Mouse (Mus musculus) adipocyte (in vitro differentiated cells): Measurements from ENCODE around the gene Zg16.
"Not testable (repeated sequence)": the region's sequence is repeated elsewhere in the genome, so short reads cannot be mapped to it uniquely, and the experiment has no call there.

Experiments used
- DNase-seq: peaks from one replicate; pipeline ENCODE4 v3.0.0-alpha.2; 2016; ENCODE audit warnings: low spot score

The Zg16 gene

DNA sequence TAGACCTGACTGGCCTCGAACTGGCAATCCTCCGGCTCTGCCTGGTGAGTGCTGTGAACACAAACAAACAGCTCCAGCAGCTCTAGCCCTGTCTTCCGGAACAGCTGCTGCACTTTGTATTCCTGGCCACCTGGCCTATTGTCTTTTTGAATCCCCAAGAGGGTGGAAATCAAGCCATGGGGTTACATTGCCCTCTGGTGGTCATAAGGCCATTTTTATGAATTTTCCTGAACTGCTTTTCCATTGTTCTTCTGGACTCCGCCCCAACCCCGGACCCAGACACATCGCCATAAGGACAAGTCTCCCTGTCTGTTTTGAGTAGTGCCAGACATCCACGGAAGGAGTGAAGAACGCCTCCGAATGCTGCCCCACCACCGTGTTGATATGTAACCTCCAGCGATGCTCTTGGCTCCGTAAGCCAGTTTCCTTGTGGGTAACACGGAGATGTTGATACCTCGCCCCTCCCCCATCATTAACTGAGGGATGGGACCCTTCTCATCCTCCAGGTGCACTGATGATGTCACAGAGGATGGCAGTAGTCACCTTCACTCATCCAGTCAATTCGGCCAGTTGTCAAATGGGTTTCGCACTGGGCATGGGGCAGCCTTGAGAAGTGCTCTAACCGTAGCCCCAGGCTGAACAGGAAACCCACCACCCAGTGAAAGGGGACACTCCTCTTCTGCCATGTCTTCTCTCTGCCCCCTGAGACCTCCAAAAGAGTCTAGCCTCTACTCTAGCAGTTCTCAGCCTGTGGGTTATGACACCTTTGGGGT is 17.6 kb upstream of the Zg16 start:
- peak; percentile 83 for DNase-seq

DNA sequence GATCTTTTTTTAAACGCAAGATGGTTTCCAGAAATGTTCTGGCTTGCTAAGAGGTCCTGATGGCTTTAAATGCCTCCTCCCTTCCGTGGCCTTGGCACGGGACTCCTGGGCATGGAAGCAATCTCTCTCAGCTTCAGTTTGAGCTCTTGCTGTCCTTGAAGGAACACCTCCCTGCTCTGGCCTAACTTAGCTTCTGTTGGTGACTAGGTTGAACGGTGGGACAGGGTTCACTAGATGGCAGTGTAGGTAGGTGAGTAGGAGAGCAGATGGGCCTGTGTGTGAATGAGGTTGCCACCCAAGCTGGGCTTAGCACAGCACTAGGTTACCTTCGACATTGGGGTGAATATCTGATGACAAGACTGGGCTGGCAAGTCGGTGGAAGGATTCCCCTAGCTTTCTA is 16.8 kb upstream of the Zg16 start:
- peak; percentile 16 for DNase-seq

DNA sequence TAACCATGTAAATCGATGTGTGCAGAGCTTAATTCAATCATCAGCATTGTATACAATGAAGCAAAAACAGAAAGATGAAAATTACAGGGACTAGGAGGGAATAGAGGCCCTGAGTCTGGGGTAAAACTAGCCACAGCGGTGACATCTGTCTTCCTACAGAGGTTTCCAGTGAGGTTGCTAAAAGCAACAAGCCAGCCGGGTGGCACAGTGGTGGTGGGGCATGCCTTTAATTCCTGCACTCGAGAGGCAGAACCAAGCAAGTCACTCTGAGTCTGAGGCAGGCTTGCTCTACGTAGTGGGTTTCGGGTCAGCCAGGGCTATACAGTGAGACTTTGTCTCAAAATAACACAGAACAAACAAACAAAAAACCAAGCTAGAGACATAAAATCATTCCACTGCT is 15.0 kb upstream of the Zg16 start:
- no peak for DNase-seq

DNA sequence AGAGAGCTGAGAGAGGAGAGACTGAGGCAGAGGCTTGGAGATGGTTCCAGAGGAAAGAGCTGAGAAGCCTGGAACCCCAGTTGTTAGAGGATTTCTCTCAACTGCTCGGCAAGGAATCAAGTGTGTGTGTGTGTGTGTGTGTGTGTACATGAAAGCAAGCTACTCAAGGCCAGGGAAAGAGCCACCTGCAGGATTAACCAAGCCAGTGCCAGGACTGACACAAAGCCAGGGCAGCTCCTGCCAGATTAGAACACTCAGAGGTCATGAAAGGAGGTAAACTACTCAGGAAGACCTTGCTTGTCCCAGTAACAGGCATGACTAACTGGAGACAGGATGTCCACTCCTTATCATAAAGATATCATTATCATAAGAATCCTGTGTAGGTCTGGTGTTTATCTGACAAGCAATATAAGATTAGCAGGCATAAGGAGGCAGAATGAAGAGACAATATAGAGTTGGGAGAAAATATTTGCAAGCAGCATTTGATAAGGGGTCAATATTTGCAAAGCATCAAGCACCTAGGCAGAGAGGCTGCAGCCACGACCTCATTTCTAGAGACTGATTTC is 14.4 kb upstream of the Zg16 start:
- no peak for DNase-seq

DNA sequence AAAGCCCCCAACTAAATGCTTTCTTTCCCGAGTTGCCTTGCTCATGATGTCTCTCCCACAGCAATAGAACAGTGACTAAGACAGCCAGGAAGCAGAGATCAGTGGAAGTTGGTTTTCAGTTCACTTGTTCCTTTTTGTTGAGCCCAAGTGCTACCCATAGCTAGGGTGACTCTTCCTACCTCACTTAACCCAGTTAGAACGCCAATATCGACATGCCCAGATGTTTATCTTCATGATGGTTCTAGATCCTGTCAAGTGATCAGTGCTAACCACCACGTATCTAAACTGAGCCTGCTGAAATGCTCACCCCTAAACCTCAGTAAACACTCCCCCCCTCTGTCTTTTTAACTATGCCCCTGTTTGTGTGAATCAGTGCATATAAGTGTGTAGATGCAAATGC is 12.4 kb upstream of the Zg16 start:
- no peak for DNase-seq

DNA sequence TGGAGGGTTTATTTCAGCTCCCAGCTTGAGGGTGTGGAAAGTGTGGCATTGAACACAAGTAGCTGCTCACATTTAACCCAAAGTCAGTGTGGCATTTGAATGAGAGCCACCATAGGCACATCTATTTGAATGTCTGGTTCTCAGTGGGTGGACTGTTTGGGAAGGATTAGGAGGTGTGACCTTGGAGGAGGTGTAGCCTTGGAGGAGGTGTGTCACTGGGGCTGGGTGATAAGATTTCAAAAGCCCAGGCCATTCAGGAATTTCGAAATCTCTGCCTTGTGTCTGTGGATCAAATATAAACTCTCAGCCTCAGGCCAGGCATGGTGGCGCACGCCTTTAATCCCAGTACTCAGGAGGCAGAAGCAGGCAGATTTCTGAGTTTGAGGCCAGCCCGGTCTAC is 11.8 kb upstream of the Zg16 start:
- no peak for DNase-seq

DNA sequence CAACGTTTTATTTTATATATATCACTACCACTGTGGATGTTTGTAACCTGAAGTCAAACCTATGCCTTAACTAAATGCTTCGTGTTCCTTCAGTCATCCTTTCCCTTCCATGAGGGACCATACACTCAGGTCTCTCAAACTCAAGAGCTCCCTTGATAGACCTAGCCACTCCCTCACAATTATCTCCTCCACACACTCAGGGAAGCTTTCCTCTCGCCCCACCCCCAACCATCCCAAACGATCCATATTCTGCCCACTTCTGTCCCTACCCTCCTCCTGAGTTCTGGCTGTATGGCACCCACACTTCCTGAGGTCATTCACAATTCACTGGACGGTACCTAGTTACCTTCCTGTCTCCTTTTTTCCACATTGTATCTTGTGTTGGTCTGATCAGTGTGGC is 11.4 kb upstream of the Zg16 start:
- DNase-seq = no peak

DNA sequence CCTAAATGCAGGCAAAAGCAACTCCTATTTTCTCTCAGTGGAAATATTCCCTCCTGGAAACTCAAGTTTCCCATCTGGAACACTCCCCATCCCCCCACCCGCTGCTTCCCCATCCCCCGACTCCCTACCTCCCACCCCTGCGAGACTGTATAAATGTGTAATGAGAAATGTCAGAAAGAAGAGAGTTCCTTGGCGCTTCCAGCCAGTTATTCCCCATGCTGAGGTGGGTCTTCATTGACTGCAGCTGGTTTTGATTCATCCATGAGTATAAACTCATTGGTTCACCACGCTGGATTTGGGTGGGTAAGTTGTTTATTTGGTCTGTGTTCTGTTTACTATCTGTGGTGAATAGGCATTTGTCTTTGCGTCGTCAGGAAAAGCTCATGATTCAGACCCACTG is 9.3 kb upstream of the Zg16 start:
- no peak for DNase-seq

DNA sequence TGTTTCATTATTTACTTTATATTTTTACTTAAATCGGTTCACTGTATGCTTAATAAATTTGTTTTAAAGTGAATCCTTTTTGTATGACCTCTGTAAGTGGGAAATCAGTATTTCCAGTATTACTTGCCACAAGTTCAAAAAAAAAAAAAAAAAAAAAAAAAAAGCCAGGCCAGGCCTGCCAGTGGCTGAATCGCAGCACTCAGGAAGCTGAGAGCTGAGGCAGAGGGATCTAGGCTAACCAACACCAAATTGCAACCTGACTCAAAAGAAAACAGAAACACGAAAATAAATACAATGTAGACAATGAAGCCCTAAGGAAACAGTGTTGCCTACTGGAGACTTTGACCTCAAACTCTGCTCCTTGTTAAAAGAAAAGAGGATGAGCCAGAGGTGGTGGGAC is 6.8 kb upstream of the Zg16 start:
- DNase-seq = no peak

DNA sequence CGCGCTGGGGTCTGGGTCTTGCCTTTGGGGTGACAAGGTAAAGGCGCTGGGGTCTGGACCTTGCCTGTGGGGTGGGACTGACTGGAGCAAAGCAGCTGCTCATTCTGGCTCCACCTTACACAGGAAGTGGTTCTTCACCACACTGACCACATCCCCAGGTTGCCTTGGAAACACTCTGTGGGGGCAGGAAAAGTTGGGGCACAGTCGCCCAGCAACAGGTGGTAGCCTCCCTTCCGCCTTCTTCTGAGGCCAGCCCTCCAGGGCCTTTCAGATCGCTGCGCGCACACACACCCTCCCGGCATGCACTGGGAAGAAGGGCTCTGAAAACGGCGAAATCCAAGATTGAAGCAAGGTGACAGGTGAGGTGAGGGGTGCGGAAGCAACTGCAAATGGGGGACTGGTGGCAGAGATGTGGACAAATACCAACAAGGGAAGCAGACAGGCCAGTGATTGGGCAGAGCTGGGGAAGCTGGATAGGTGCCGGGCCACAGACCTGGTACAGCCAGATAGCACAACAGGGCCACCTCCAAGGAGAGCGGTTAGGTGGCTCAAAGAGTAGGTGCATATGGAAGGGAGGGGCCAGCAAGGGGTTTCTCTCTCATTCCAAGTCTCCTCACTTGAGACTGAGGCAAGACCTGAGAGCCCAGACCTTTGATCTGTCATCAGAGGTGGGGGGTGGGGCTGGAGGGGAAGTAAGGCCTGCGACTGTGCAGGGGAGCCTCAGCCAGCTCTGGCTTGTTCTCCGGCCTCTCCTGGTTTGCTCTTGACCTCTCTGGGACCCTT is 4.2 kb upstream of the Zg16 start, which contains the start of gene AI467606:
AI467606 (plus strand) TSS at position 246 of the 783 bp plus-strand sequence.
- no peak for DNase-seq

DNA sequence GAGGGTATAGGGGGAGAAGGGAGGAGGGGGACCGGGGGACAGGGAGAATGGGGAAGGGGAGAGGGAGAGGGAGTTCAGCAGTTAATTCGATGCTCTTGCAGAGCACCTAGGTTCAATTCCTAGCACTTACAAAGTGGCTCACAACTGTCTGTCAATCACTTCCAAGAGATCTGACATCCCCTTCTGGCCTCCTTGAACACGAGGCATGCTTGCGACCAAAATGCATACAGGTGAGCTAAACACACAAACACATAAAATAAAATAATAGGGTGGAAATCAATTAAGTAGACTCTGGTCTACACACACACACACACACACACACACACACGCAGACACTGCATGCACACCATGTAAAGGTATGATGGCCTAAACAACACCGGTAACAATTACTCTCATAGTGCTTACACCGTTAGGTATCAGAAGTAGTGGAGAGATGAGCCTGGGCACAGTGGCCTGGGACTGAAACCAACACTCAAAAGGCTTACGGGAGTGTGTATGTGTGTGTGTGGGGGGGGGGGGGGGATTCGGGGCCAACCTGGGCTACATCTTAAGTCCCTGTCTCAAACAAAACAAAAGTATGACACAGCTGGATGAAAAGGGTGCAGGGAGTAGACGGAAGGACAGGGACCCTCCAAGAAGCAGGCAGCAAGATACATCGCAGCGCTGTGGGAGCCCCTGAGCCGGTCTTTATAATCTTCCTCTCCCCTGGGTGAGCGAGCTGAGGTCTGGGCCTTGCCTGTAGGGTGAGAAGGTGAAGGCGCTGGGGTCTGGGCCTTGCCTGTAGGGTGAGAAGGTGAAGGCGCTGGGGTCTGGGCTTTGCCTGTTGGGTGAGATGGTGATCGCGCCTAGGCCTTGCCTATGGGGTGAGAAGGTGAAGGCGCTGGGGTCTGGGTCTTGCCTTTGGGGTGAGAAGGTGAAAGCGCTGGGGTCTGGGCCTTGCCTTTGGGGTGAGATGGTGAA is 3.3 kb upstream of the Zg16 start:
- DNase-seq = no peak

DNA sequence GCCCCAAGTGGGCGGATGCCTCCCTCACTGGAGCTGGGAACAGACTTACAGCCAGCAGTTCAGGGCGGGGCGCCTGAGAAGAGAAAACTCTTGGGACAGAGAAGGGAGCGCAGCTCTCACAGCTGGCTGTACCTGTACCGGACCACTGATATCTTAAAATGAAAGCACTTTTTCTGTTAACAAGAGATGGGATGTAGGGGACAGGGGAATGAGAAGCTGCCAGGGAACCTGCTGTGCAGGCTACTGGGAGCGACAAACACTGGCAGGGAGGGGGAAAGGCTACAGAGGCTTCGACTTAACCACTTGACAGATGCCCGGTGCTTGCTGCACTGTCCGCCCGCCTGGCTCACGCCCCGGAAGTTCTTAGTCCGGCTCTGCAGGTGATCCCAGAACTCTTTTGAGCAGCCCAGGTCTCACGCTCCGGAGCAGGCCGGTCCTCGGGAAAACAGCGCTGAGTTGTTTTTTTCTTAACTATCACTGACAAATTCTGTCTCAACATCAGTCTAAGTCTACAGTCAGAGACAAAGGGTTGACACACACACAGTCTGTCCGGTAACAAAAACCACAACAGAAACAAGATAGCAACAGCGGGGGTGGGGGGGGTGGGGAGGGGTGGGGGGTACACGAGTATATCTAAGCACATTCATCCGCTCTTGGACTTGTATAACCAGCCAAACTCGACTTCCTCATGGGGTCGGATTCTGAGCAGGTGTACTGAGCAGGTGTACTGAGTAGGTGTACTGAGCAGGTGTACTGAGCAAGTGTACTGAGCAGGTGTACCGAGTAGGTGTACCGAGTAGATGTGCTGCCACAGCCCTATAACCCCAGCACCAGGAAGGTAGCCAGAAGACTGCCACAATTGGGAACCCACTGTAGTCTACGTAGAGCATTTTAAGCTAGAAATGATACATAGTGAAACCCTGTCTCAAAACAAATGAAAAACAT is 2.0 kb upstream of the Zg16 start:
- no peak for DNase-seq

DNA sequence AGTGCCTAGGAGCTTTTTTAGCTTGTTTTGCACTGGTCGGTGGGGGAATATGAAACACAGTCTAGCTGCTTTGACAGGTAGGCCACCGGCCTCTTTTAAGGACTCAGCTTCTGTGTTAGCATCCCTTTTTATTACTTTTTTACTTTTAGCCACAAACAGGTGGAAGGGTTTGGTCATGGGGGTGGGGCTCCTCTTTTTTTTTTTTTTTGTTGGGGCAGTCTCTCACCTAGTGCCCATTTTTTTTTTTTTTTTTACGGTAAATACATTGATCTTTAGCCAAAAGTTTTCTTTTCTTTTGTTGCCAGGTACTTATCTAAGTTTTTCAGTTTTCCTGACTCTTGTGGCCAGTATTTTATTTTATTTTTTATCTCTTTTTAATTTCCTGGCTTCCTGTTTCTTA is 955 bp upstream of the Zg16 start:
- DNase-seq = no peak

DNA sequence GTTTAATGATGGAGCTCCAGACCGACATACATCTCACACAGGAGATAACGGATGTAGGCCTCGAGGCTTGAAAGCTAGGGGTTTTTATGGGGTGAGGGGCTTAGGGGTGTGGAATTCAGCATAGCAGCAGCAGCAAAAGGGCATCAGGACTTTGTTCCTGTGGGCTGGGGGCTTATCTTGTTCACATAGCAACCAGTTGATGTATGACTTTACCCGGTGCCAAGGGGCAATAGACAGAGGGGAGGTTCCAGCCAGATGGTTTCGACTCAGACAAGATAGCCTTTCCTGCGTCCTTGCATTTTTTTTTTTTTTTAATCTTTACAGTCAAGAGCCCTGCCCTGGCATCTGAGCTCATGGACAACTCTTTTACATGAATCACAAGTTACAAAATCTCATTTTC is 1.4 kb downstream of the Zg16 start:
- DNase-seq = not testable (repeated sequence)

DNA sequence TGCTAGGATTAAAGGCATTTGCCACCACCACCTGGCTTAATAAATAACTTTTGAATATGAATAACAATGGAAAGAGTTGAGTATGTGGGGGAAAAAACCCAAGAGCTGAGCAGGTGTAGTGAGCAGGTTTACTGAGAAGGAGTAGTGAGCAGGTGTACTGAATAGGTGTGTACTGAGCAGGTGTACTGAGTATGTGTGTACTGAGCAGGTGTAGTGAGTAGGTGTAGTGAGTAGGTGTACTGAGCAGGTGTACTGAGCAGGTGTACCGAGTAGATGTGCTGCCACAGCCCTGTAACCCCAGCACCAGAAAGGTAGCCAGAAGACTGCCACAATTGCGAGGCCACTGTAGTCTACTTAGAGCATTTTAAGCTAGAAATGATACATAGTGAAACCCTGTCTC is 2.3 kb downstream of the Zg16 start:
- DNase-seq = no peak

DNA sequence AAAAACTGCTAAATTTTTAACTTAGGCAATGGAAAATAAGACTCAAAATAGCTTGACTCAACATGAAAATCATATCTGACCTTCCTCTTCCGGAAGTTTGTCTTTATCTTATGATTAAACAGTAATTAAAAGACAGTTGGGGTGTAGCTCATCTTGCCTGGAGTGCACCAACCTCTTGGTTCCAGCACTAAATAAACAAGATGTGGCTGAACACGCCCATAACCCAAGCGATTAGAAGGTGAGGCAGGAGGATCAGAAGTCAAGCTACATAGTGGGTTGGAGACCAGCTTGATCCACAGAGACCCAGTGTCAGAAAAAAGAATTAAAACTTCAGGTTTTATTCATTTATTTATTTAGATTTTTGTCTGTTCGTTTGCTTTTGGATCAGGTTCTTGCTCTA is 3.4 kb downstream of the Zg16 start:
- DNase-seq = no peak

DNA sequence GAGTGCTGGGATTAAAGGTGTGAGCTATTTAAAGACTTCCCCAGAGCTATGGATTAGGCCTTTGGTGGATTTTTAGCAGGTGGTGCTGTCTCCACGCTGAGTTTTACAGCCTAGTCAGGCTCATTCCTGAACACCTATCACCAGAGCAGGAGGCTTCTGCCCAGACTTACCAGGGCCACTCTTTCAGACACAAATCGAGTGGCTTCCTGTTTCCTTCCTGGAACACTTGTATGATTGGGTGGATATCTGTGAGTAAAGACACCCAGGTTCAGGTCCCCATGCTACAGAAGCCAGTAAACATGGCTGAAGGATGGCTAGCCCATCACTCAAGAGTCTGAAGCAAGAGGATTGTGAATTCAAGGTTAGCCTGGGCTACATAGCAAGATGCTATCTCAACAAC is 4.1 kb downstream of the Zg16 start:
- no peak for DNase-seq

DNA sequence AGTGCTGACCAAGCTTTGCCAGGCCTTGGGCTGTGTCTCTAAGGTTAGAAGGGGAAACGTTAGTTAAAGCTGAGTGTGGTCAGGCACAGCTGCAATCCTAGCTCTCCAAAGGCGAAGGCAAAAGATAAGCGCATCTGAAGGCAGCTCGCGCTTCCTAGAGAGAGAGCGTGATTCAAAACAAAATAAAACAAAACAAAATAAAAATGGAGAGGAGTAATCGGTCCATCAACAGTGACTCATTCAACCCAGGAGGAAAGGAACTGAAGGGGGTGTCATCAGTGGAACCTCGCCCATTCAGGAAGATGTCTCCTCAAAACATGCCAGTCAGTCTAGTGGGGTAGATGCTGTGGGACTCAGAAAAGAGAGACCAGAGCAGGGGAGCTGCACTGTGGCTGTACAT is 4.9 kb downstream of the Zg16 start:
- no peak for DNase-seq

DNA sequence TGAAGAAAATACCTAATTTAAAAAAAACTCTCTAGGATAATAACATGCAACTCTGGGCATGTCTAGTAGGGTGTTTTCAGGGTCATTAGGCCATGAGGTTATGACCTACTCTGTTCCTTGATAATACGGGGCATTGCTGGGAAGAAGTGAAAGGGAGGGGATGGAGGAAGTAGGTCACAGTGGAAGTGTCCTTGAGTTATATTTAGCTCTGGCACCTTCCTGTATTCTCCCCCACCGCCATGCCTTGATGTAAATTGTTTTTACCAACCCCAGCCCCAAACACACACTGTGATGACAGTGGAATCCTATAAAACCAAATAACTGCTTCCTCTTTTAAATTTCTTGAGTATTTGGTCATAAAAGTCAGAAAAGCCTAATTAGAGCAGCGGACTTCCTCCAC is 7.1 kb downstream of the Zg16 start:
- DNase-seq = no peak

DNA sequence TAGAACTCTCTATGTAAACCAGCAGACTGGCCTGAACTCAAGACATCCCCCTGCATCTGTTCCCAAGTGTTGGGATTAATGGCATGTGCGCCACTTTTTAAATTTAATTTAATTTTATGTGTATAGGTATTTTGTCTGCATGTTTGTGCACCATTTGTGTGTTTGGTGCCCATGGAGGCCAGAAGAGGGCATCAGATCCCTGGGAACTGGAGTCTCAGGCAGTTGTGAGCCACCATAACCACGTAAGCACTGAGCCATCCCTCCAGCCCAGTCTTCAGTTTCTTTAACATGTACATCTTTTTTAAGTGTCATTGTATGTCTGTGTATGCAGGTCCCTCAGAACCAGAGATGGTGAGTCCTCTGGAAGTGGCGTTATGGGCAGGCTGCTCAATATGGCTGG is 9.4 kb downstream of the Zg16 start:
- DNase-seq = no peak

DNA sequence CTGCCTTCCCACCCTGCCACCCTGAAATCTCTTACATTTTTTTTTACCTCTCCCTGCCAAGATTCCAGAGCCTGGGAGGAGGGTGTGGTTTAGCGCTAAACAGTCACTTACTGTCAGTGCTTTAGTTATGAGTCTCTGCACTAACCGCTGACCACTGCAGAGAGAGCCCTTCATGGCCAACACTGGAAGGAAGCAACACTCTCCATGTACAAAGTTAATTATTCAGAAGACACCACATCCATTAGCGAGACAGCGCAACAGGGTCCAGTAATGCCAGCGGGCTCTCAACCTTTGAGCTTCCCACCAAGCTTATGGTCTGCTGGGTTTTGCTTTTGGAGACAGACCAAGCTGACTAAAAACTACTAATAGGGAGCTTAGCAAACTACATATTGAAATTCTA is 10.9 kb downstream of the Zg16 start:
- no peak for DNase-seq
